Mouse (Mus musculus) gastrocnemius, postnatal 14 days (tissue): ENCODE data around the gene Mcts2. TPM values are rescaled to one million over a fixed set of nuclear protein-coding genes. Genes with fewer than 3 reads are reported as not detected.
"Not testable (repeated sequence)": the region's sequence is repeated elsewhere in the genome, so short reads cannot be mapped to it uniquely, and the experiment has no call there.

ENCODE experiments used
- DNase-seq: peaks from one replicate; pipeline ENCODE4 v3.0.0; 2021; ENCODE audit warnings: mixed read lengths
- intact Hi-C: fragments of 180-260 bp; cut with DNase I; formaldehyde crosslinking; loops from one replicate; pipeline ENCODE4 v1.15.1; 2025; ENCODE audit warnings: low total_unique reads
- long read RNA-seq, 2 experiments: library from polyadenylated mRNA; stranded (forward); transcript quantifications; one replicate each; pipeline ENCODE4 v2.0.0; 2021
- total RNA-seq, 2 experiments: library from RNA; stranded (reverse); gene quantifications; 2 replicates each; pipeline ENCODE4 v1.2.3; 2021

Mcts2 gene
- total RNA-seq, result 10 to 100 TPM; 11.9 to 13.8 TPM
- long read RNA-seq, experiment 1, transcript Mcts2-201 (1 exons, 912 nt), result major isoform, 7 of 7 reads
- long read RNA-seq, experiment 1, partial matches to known transcripts, result 0 of 7 reads
- long read RNA-seq, experiment 1, other reads (novel, unspliced or antisense), result 0 of 7 reads
- long read RNA-seq, experiment 2, transcript Mcts2-201 (1 exons, 912 nt), result major isoform, 5 of 6 reads
- long read RNA-seq, experiment 2, partial matches to known transcripts, result 0 of 6 reads
- long read RNA-seq, experiment 2, other reads (novel, unspliced or antisense), result 1 of 6 reads

GRCm38 (mm10) chr2:152686806-152687267 is at the start of gene Mcts2:
Gene Mcts2 (plus strand): TSS chr2:152687035.
- peak; percentile 96 for DNase-seq
- intact Hi-C loops, result no loop called here

GRCm38 (mm10) chr2:152637381-152637780 is 49.5 kb upstream of the Mcts2 start:
- intact Hi-C loops, result no loop called here

DNA sequence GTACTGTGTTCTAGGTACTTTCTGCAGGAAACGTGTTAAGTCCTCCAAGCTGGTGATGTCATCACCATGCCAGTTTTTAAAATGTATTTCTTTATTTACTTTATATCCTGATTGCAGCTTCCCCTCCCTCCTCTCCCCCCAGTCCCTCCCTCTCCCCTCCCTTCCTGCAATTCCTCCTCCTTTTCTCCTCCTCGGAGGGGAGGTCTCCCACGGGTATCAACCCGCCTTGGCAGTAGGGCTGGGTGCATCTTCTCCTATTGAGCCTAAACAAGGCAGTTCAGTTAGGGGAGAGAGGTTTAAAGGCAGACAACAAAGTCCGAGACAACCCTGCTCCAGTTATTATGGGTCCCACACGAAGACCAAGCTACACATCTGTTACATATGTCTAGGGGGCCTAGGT is 48.0 kb upstream of the Mcts2 start:
- no peak for DNase-seq
- intact Hi-C loops, result no loop called here

More at GRCm38 (mm10) chr2:152637381-152637780, 49.5 kb upstream of the Mcts2 start:
- DNase-seq, result no peak

GRCm38 (mm10) chr2:152639406-152640113 is 47.3 kb upstream of the Mcts2 start:
- DNase-seq, result peak; percentile 46
- intact Hi-C loops, result no loop called here

- intact Hi-C loops, result no loop called here
- DNase-seq, result peak; percentile 77
These were observed 33.8 kb upstream of the Mcts2 start for GRCm38 (mm10) chr2:152652901-152653620.

DNA sequence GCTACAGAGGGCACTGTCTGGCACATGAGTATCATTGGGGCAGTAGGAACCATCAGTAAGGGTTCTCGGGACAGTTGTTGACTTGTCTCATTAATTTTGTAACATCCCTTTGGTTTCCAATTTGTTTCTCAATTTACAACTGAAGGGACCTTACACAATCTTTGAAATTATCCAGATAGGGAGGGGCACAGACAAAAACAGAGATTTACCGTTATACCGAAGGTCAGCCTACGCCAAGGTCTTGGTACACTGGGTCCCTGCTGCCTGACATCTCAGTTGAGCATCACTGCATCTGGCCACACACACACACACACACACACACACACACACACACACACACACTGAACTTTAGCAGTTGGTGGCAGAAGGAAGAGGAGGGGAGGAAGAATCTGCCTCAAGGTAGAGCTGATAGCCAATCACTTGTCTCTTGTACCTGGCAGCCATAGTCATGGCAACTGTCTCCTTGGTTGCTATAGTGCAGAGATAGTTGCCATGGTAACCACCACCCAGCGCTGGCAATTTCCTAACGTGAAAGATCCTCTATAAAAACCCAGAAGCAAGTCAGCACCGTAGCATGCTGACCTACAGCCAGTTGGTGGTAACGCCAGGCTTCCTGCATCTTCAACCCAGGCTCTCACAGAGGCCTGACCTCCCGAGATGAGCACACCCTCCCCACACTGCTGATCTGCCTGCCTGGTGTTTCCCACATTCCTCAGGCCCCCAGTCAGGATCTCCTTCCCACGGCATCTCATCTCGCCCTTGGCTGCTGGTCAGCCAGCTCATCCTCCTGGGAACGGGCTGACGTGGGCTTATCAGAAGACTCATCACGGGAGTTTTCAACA is 32.7 kb upstream of the Mcts2 start:
- peak; percentile 65 for DNase-seq
- intact Hi-C loops, result no loop called here

GRCm38 (mm10) chr2:152657398-152657797 is 29.4 kb upstream of the Mcts2 start:
- peak; percentile 48 for DNase-seq

GRCm38 (mm10) chr2:152661163-152661562 is 25.7 kb upstream of the Mcts2 start:
- DNase-seq, result no peak
- intact Hi-C loops, result no loop called here

More at GRCm38 (mm10) chr2:152657398-152657797, 29.4 kb upstream of the Mcts2 start:
- intact Hi-C loops, result loop anchor here (5.0 kb wide), 1 partner anchor 40 kb away; no protein-coding TSS in a partner anchor

DNA sequence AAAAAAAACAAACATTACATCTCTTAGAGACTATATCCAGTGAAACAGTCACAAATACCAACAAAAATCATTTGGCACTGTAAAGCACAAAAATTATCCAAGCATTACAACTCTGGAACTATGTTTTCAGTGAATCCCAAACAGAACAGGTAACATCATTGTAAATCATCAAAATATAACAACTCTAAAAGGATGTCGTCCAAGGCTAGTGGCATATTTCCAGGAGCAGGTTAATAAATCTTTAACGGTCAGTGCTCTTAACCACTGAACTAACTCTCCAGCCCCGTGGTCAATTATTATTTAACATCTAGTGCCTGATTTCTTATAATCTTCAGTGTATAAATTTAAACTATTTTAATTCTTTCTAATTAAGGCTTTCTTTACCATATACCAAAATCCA is 20.6 kb upstream of the Mcts2 start:
- DNase-seq, intact Hi-C loops: not testable (repeated sequence)

GRCm38 (mm10) chr2:152669256-152669638 is 17.6 kb upstream of the Mcts2 start, which contains the start of gene H13:
Gene H13 (plus strand): TSS chr2:152669461.
- DNase-seq, result peak; percentile 89
- intact Hi-C loops, result no loop called here

- peak; percentile 33 for DNase-seq
- intact Hi-C loops, result no loop called here
These were observed 17.0 kb upstream of the Mcts2 start for GRCm38 (mm10) chr2:152669639-152670484.

GRCm38 (mm10) chr2:152670983-152671641 is 15.7 kb upstream of the Mcts2 start:
- intact Hi-C loops, result no loop called here

DNA sequence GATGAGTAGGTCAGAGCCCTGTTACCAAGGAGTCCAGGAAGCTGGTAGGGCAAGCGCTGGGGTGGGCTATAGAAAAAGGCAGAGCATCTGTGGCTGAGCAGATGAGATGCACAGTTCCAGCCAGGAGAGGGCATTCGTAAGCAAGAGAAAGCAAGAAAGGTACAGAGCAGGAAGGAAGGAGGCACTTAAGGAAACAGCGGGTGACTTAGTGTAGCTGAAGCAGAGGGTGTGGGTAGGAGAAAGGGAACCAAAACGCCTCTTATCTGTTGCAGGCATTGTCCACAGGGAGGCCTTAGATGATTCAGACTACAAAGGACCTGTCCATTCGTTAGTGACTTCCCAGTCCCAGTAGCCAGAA is 15.2 kb upstream of the Mcts2 start:
- no peak for DNase-seq
- intact Hi-C loops, result no loop called here

More at GRCm38 (mm10) chr2:152670983-152671641, 15.7 kb upstream of the Mcts2 start:
- no peak for DNase-seq

DNA sequence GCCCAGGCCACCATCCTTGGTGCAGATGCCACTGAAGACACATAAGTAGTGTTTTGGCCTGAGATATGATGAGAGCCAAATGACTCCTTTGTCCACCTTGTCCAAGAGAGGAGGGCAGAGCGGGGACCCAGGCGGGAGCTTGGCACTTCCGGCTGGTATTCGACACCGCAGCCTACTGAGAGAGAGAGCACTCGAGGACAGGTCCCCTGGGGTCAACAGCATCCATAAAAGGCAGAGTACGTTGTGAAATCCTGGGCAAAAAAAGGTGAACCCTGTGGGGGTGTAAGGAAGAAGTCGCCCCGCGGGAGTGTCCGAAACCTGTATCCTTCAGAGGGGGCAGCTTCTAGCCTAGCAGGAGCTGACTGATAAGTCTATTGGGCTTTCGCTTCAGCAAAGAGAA is 14.7 kb upstream of the Mcts2 start:
- intact Hi-C loops, result no loop called here
- DNase-seq, result peak; percentile 49

- intact Hi-C loops, result no loop called here
- DNase-seq, result no peak
These were observed 12.7 kb upstream of the Mcts2 start for GRCm38 (mm10) chr2:152674148-152674547.

DNA sequence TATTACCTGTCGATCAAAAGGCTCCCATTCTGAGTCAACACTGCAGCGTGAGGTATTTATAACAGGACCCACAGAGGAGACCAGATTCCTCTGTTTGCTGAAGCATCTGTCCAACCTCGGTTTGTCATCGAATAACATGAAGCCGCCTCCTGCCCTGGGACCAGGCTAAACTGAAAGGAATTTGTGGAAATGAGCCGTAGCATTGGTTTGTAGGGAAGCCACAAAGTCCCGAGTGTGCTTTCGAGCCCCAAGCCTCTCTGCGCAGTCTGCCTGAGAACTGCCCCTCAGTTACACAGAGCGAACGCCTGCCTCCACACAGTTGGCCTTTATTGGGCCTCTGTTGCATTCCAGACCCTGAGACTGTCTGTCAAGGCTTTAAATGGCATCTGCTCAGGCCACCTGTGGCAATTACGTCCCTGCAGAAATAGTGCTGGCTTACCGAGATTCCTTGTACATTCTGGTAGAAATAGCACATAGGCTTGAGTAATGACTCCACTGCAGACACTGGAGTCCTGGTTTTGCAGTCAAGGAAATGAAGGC is 11.5 kb upstream of the Mcts2 start:
- no peak for DNase-seq
- intact Hi-C loops, result no loop called here

DNA sequence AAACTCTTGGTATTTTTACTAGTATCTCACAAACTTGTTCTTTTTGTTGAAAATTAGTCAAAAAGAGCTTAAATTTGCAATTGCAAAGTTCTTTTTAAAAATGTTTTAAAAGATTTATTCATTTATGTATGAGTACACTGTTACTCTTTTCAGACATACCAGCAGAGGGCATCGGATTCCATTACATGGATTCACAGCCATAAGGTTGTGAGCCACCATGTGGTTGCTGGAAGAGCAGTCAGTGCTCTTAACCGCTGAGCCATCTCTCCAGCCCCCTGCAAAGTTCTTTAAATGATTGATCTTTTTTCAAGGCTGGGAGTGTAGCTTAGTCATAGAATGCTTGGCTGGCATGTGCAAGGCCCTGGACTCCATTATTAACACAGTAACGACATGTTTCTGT is 8.5 kb upstream of the Mcts2 start:
- DNase-seq, result no peak
- intact Hi-C loops, result no loop called here

GRCm38 (mm10) chr2:152678925-152679324 is 7.9 kb upstream of the Mcts2 start:
- intact Hi-C loops, result no loop called here
- DNase-seq, result no peak
